Comparison of ENCODE assay signal across 20 mouse cellular contexts in the genomic region with DNA sequence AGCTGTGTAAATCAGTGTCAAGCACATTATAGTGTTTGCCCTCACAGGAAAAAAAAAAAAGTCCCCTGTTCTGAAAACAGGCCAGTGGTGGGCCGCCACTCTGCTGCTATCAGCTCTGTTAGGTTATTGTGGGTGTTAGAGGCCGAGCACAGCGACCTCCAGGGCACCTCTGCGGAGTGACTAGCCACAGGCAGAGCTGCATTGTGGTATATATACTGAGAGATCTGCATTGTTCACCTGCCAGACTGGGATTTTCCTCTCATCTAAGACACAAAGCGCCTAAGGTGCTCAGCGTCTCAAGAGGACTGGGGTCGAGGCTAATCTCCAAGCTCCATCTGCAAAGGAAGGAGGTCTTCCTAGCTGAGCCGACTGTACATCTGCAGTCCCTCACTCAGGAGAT. TPM values are rescaled to one million over a fixed set of nuclear protein-coding genes. Genes with fewer than 3 reads are reported as not detected.
"Had no signal": no experiment of that assay in that cellular context is flagged by ENCODE, and none has a peak within 500 bp of the region (broad histone marks: within the 10 kb centered on the region; RNA-seq: fewer than 3 reads in every experiment).

No protein-coding gene starts in this region.

- H3K27ac ChIP-seq: neural tube, embryonic 12.5 days; neural tube, embryonic 13.5 days; neural tube, embryonic 15.5 days; stomach, embryonic 15.5 days; stomach, postnatal 0 days had no signal

- H3K4me1 ChIP-seq: stomach, embryonic 15.5 days had no signal

- H3K4me3 ChIP-seq: neural tube, embryonic 12.5 days; neural tube, embryonic 13.5 days; neural tube, embryonic 15.5 days; stomach, embryonic 15.5 days had no signal

- H3K27me3 ChIP-seq: neural tube, embryonic 15.5 days; stomach, embryonic 15.5 days had no signal

- H3K36me3 ChIP-seq: stomach, embryonic 15.5 days had no signal

- DNase-seq: right cerebral cortex, adult 18-20 months; right cerebral cortex, postnatal 14 days; right cerebral cortex, postnatal 25 days; right cerebral cortex, postnatal 4 days; spleen, adult 18-20 months; thymus, adult 18-20 months; thymus, adult 2 months; thymus, postnatal 14 days; thymus, postnatal 25 days; thymus, postnatal 36 days; thymus, postnatal 4 days had no signal

- H3K9me3 ChIP-seq: neural tube, embryonic 12.5 days; neural tube, embryonic 13.5 days; neural tube, embryonic 15.5 days; stomach, embryonic 15.5 days had no signal

RNA-seq across cellular contexts. Expression of a gene that starts 13.9 kb away (rescaled TPM):
- total RNA-seq: neutrophil, adult 5-6 weeks had no signal
- polyA plus RNA-seq: small intestine, adult 2 months; spleen, adult 2 months; urinary bladder, adult 2 months had no signal
